Mouse (Mus musculus) MEL (cell line): ENCODE data around the gene Olfr1366. TPM values are rescaled to one million over a fixed set of nuclear protein-coding genes. Genes with fewer than 3 reads are reported as not detected.

ENCODE experiments used
- DNase-seq: peaks from one replicate; pipeline ENCODE4 v3.0.0; 2011; ENCODE audit warnings: low read depth, low spot score
- H3K27ac ChIP-seq: 2 replicates; pipeline ENCODE4 v1.5.1; 2012; ENCODE audit warnings: low read depth, mild to moderate bottlenecking, control low read depth, low read length, moderate library complexity; ENCODE audit not compliant: control insufficient read depth
- H3K27me3 ChIP-seq, 2 experiments: fragments of 150-350 bp in 1 of 2; sonication (generic) in 1 of 2; 2 replicates each; pipeline ENCODE4 v1.6.1; 2012; ENCODE audit warnings: low read length in 2 of 2, mild to moderate bottlenecking in 2 of 2, improper control_type of control experiment in 1 of 2, moderate library complexity in 1 of 2; ENCODE audit not compliant: insufficient read depth in 2 of 2, control insufficient read depth in 1 of 2
- H3K36me3 ChIP-seq, 2 experiments: 2 replicates each; pipeline ENCODE4 v1.6.1; 2012 to 2014; ENCODE audit warnings: low read length in 2 of 2, improper control_type of control experiment in 1 of 2, inconsistent platforms in 1 of 2, mild to moderate bottlenecking in 1 of 2; ENCODE audit not compliant: insufficient read depth in 2 of 2, control insufficient read depth in 1 of 2
- H3K4me1 ChIP-seq, 2 experiments: fragments of 150-350 bp in 1 of 2; sonication (generic) in 1 of 2; 2 replicates each; pipeline ENCODE4 v1.6.1; 2012; ENCODE audit warnings: low read length in 2 of 2, improper control_type of control experiment in 1 of 2, mild to moderate bottlenecking in 1 of 2; ENCODE audit not compliant: insufficient read depth in 2 of 2, control insufficient read depth in 1 of 2
- H3K4me3 ChIP-seq, 2 experiments: fragments of 150-350 bp in 1 of 2; sonication (generic) in 1 of 2; 2 replicates each; pipeline ENCODE4 v1.5.1; 2012; ENCODE audit warnings: low read depth in 2 of 2, low read length in 2 of 2, mild to moderate bottlenecking in 2 of 2, moderate library complexity in 2 of 2, control low read depth in 1 of 2, improper control_type of control experiment in 1 of 2; ENCODE audit not compliant: control insufficient read depth in 1 of 2, insufficient read depth in 1 of 2
- H3K79me2 ChIP-seq: 2 replicates; pipeline ENCODE4 v1.6.1; 2012; ENCODE audit warnings: mild to moderate bottlenecking, low read length, moderate library complexity; ENCODE audit not compliant: control insufficient read depth, poor library complexity, insufficient read depth
- H3K9ac ChIP-seq: 2 replicates; pipeline ENCODE4 v1.6.1; 2012; ENCODE audit warnings: low read depth, mild to moderate bottlenecking, control low read depth, low read length, moderate library complexity; ENCODE audit not compliant: control insufficient read depth, poor library complexity, severe bottlenecking
- H3K9me3 ChIP-seq: fragments of 150-350 bp; sonication (generic); replicated peaks from 2 replicates; pipeline ENCODE4 v1.6.1; 2012; ENCODE audit warnings: mild to moderate bottlenecking, low read length, improper control_type of control experiment, moderate library complexity; ENCODE audit not compliant: insufficient read depth
- CHD2 ChIP-seq: IDR thresholded peaks from 2 replicates; pipeline ENCODE4 v1.6.1; 2011; ENCODE audit warnings: low read length, improper control_type of control experiment
- ELF1 ChIP-seq: IDR thresholded peaks from 2 replicates; pipeline ENCODE4 v1.6.1; 2014; ENCODE audit warnings: low read depth, mild to moderate bottlenecking, inconsistent platforms, low read length, improper control_type of control experiment, moderate library complexity
- EP300 ChIP-seq, 2 experiments: IDR thresholded peaks; 2 replicates each; pipeline ENCODE4 v1.6.1; 2011; ENCODE audit warnings: improper control_type of control experiment in 2 of 2, low read length in 2 of 2, low read depth in 1 of 2, mild to moderate bottlenecking in 1 of 2
- ETS1 ChIP-seq: IDR thresholded peaks from 2 replicates; pipeline ENCODE4 v1.6.1; 2012; ENCODE audit warnings: low read depth, mild to moderate bottlenecking, inconsistent platforms, low read length, improper control_type of control experiment, moderate library complexity
- GATA1 ChIP-seq: IDR thresholded peaks from 2 replicates; pipeline ENCODE4 v1.6.1; 2011; ENCODE audit warnings: low read depth, low read length, improper control_type of control experiment
- HCFC1 ChIP-seq: IDR thresholded peaks from 2 replicates; pipeline ENCODE4 v1.6.1; 2012; ENCODE audit warnings: low read depth, mild to moderate bottlenecking, inconsistent platforms, low read length, improper control_type of control experiment, moderate library complexity
- JUND ChIP-seq: IDR thresholded peaks from 2 replicates; pipeline ENCODE4 v1.6.1; 2011; ENCODE audit warnings: low read depth, mild to moderate bottlenecking, improper control_type of control experiment, low read length
- KAT2A ChIP-seq: conservative IDR thresholded peaks from 2 replicates; pipeline ENCODE4 v1.6.1; 2012; ENCODE audit warnings: low read depth, low read length, improper control_type of control experiment, inconsistent platforms
- MAFK ChIP-seq: IDR thresholded peaks from 2 replicates; pipeline ENCODE4 v1.6.1; 2011; ENCODE audit warnings: low read depth, mild to moderate bottlenecking, low read length, improper control_type of control experiment, borderline replicate concordance
- MAX ChIP-seq: IDR thresholded peaks from 2 replicates; pipeline ENCODE4 v1.6.1; 2011; ENCODE audit warnings: low read length, improper control_type of control experiment
- MEF2A ChIP-seq: IDR thresholded peaks from 2 replicates; pipeline ENCODE4 v1.6.1; 2014; ENCODE audit warnings: low read depth, mild to moderate bottlenecking, inconsistent platforms, low read length, improper control_type of control experiment; ENCODE audit not compliant: poor library complexity, insufficient replicate concordance, severe bottlenecking; ENCODE audit errors: extremely low read depth
- MXI1 ChIP-seq: IDR thresholded peaks from 2 replicates; pipeline ENCODE4 v1.6.1; 2011; ENCODE audit warnings: mild to moderate bottlenecking, low read depth, low read length, improper control_type of control experiment
- MYB ChIP-seq: IDR thresholded peaks from 2 replicates; pipeline ENCODE4 v1.6.1; 2011; ENCODE audit warnings: mild to moderate bottlenecking, low read depth, low read length, improper control_type of control experiment
- MYC ChIP-seq: IDR thresholded peaks from 2 replicates; pipeline ENCODE4 v1.6.1; 2011; ENCODE audit warnings: low read depth, mild to moderate bottlenecking, low read length, improper control_type of control experiment, moderate library complexity
- NELFE ChIP-seq: IDR thresholded peaks from 2 replicates; pipeline ENCODE4 v1.6.1; 2011; ENCODE audit warnings: low read depth, low read length, improper control_type of control experiment
- NRF1 ChIP-seq: IDR thresholded peaks from 2 replicates; pipeline ENCODE4 v1.6.1; 2014; ENCODE audit warnings: low read depth, mild to moderate bottlenecking, inconsistent platforms, low read length, improper control_type of control experiment, moderate library complexity; ENCODE audit not compliant: poor library complexity, insufficient read depth, severe bottlenecking
- POLR2A ChIP-seq, 2 experiments: IDR thresholded peaks; 2 replicates each; pipeline ENCODE4 v1.6.1; 2011 to 2012; ENCODE audit warnings: low read length in 2 of 2, mild to moderate bottlenecking in 2 of 2, control low read depth in 1 of 2, improper control_type of control experiment in 1 of 2, low read depth in 1 of 2, moderate library complexity in 1 of 2; ENCODE audit not compliant: control insufficient read depth in 1 of 2, insufficient read depth in 1 of 2, poor library complexity in 1 of 2
- RAD21 ChIP-seq: IDR thresholded peaks from 2 replicates; pipeline ENCODE4 v1.6.1; 2011; ENCODE audit warnings: mild to moderate bottlenecking, low read depth, low read length, improper control_type of control experiment
- SIN3A ChIP-seq: IDR thresholded peaks from 2 replicates; pipeline ENCODE4 v1.6.1; 2012; ENCODE audit warnings: low read length, improper control_type of control experiment, inconsistent platforms
- SMC3 ChIP-seq: IDR thresholded peaks from 2 replicates; pipeline ENCODE4 v1.6.1; 2011; ENCODE audit warnings: low read depth, low read length, improper control_type of control experiment
- TAL1 ChIP-seq: IDR thresholded peaks from 2 replicates; pipeline ENCODE4 v1.6.1; 2012; ENCODE audit warnings: mild to moderate bottlenecking, inconsistent platforms, low read length, moderate library complexity, mixed read lengths
- TBP ChIP-seq: IDR thresholded peaks from 2 replicates; pipeline ENCODE4 v1.8.0; 2011; ENCODE audit warnings: low read depth, low read length, improper control_type of control experiment
- UBTF ChIP-seq: IDR thresholded peaks from 2 replicates; pipeline ENCODE4 v1.6.1; 2012; ENCODE audit warnings: low read depth, mild to moderate bottlenecking, inconsistent platforms, low read length, improper control_type of control experiment, moderate library complexity, borderline replicate concordance; ENCODE audit not compliant: insufficient read depth
- USF1 ChIP-seq: IDR thresholded peaks from 2 replicates; pipeline ENCODE4 v1.6.1; 2014; ENCODE audit warnings: low read depth, mild to moderate bottlenecking, inconsistent platforms, low read length, improper control_type of control experiment, moderate library complexity
- USF2 ChIP-seq, 2 experiments: IDR thresholded peaks; 2 replicates each; pipeline ENCODE4 v1.6.1; 2011 to 2012; ENCODE audit warnings: improper control_type of control experiment in 2 of 2, low read length in 2 of 2, borderline replicate concordance in 1 of 2, inconsistent platforms in 1 of 2, low read depth in 1 of 2, mild to moderate bottlenecking in 1 of 2; ENCODE audit not compliant: insufficient read depth in 1 of 2
- ZC3H11A ChIP-seq: IDR thresholded peaks from 2 replicates; pipeline ENCODE4 v1.6.1; 2012; ENCODE audit warnings: low read depth, mild to moderate bottlenecking, inconsistent platforms, low read length, improper control_type of control experiment
- ZKSCAN1 ChIP-seq: IDR thresholded peaks from 2 replicates; pipeline ENCODE4 v1.6.1; 2012; ENCODE audit warnings: low read depth, mild to moderate bottlenecking, inconsistent platforms, low read length, improper control_type of control experiment, moderate library complexity
- ZMIZ1 ChIP-seq: IDR thresholded peaks from 2 replicates; pipeline ENCODE4 v1.6.1; 2012; ENCODE audit warnings: low read depth, mild to moderate bottlenecking, inconsistent platforms, low read length, improper control_type of control experiment, moderate library complexity
- polyA plus RNA-seq, 2 experiments: library from polyadenylated mRNA; stranded (reverse) in 1 of 2; unstranded in 1 of 2; fragments of >175 nt in 1 of 2; fragments of >200 nt in 1 of 2; gene quantifications; 2 replicates each; pipeline versions ENCODE4 v1.2.1 to v1.2.4; 2012; ENCODE audit warnings: low replicate concordance in 2 of 2, low read depth in 1 of 2; ENCODE audit not compliant: insufficient read length in 2 of 2, insufficient read depth in 1 of 2, missing spikeins in 1 of 2
- total RNA-seq: library from RNA; depleted of rRNA; stranded (reverse); fragments of 300-350 nt; gene quantifications from 2 replicates; pipeline ENCODE4 v1.2.3, GENCODE M21; 2012

Gene Olfr1366
- total and polyA plus RNA-seq, 3 experiments = 0.04 TPM; not detected in 2

DNA sequence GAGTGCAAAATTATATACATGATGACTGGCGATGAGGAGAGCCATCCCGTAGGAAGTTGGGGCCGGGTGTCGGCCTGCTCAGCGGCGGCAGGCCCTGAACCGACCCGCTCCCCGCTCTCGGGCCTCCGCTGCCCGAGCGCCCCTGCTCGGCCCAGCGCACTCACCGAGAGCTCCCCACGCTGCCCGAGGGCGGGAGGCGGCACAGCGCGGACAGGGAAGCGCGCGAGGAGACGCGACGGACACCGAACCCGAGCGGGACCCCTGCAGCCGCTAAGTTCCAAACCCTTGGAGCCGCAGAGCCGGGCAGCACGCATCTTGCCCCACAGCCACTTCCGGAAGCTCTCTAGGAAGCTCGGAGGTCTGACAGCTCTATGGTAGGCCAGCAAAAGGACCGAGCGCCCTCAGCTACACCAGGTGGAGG, 11.8 kb downstream of the Olfr1366 start, which contains the start of gene Zkscan8 (continued):
- TF ChIP-seq SIN3A (no peak), GATA1 (no peak)

- no peak for TF ChIP-seq MEF2A
- no peak for TF ChIP-seq NRF1
- TF ChIP-seq ZC3H11A = no peak
- no peak for TF ChIP-seq MXI1
- no peak for TF ChIP-seq ZMIZ1
- TF ChIP-seq ZKSCAN1 = no peak
- TF ChIP-seq MAFK = no peak
- TF ChIP-seq MAX = no peak
- no peak for TF ChIP-seq JUND
- H3K36me3 ChIP-seq = peaks cover 0 to 2% of the 10 kb centered on the region in 2 experiments; a peak in 2 of 4 replicates
Observed at GRCm38 (mm10) chr13:21530136-21530535, 12.5 kb downstream of the Olfr1366 start.

GRCm38 (mm10) chr13:21506221-21506649, 36.4 kb downstream of the Olfr1366 start:
- Histone ChIP-seq H3K4me3 (peak overlapping the region; percentile 82 to 88), H3K36me3 (peaks cover 0 to 5% of the 10 kb centered on the region in 2 experiments; a peak in 2 of 4 replicates), H3K9ac (peak overlapping the region; percentile 77), H3K9me3 (no peaks in the 10 kb centered on the region), H3K27ac (peak overlapping the region; percentile 64), H3K4me1 (peaks cover 0 to 3% of the 10 kb centered on the region in 2 experiments; a peak in 2 of 4 replicates), H3K27me3 (no peaks in the 10 kb centered on the region), H3K79me2 (no peaks in the 10 kb centered on the region; the same call in 1 of the 2 replicates)
- DNase-seq = peak; percentile 95
- peak; percentile 78 for TF ChIP-seq NELFE
- TF ChIP-seq ZKSCAN1 = no peak
- peak; percentile 69 to 89 for TF ChIP-seq POLR2A (IDR thresholded peaks at IDR 0.05; ENCODE audit: control insufficient read depth in 1 of 2, insufficient read depth in 1 of 2, low read depth in 1 of 2, low read length in 2 of 2, poor library complexity in 1 of 2)
- no peak for TF ChIP-seq USF1
- no peak for TF ChIP-seq MYB
- TF ChIP-seq TAL1 = no peak
- TF ChIP-seq MYC = peak; percentile 90
- TF ChIP-seq JUND = no peak
- TF ChIP-seq SIN3A = peak; percentile 55; the same call in 1 of the 2 replicates
- TF ChIP-seq ELF1 = 0 out of 2 replicates have a peak, but pooled peaks have one; percentile 25
- TF ChIP-seq CHD2 = no peak
- TF ChIP-seq TBP = peak; percentile 44; the same call in 1 of the 2 replicates
- TF ChIP-seq ZMIZ1 = no peak
- no peak for TF ChIP-seq NRF1
- peak; percentile 77 for TF ChIP-seq HCFC1
- TF ChIP-seq ZC3H11A = no peak
- no peak for TF ChIP-seq UBTF
- no peak for TF ChIP-seq ETS1
- no peak for TF ChIP-seq KAT2A
- TF ChIP-seq EP300 (IDR thresholded peaks at IDR 0.05; ENCODE audit: low read depth in 1 of 2, low read length in 2 of 2) = no peak
- peak; percentile 59; the same call in 1 of the 2 replicates for TF ChIP-seq MXI1
- TF ChIP-seq SMC3 = no peak
- no peak for TF ChIP-seq RAD21
- no peak for TF ChIP-seq USF2 (IDR thresholded peaks at IDR 0.05; ENCODE audit: borderline replicate concordance in 1 of 2, insufficient read depth in 1 of 2, low read depth in 1 of 2, low read length in 2 of 2)

More at GRCm38 (mm10) chr13:21530136-21530535, 12.5 kb downstream of the Olfr1366 start:
- peak overlapping the region; percentile 100 for H3K9ac ChIP-seq
- H3K4me1 ChIP-seq = no peaks in the 10 kb centered on the region; a peak in 1 of 4 replicates
- H3K27ac ChIP-seq = no peak overlapping the region
- peak overlapping the region; percentile 24 to 75 for H3K4me3 ChIP-seq
- H3K27me3 ChIP-seq = no peaks in the 10 kb centered on the region; a peak in 2 of 4 replicates
- DNase-seq = peak; percentile 40
- no peaks in the 10 kb centered on the region for H3K9me3 ChIP-seq
- H3K79me2 ChIP-seq = peaks cover 5% of the 10 kb centered on the region; the same call in 1 of the 2 replicates
